Mouse (Mus musculus): Measurements from ENCODE around the gene Mrps9. TPM values are rescaled to one million over a fixed set of nuclear protein-coding genes. Genes with fewer than 3 reads are reported as not detected.
"Not testable (repeated sequence)": the region's sequence is repeated elsewhere in the genome, so short reads cannot be mapped to it uniquely, and the experiment has no call there.

Gene Mrps9
- polyA plus RNA-seq, 1 experiment from 2014 or later, result 36.0 TPM

DNA sequence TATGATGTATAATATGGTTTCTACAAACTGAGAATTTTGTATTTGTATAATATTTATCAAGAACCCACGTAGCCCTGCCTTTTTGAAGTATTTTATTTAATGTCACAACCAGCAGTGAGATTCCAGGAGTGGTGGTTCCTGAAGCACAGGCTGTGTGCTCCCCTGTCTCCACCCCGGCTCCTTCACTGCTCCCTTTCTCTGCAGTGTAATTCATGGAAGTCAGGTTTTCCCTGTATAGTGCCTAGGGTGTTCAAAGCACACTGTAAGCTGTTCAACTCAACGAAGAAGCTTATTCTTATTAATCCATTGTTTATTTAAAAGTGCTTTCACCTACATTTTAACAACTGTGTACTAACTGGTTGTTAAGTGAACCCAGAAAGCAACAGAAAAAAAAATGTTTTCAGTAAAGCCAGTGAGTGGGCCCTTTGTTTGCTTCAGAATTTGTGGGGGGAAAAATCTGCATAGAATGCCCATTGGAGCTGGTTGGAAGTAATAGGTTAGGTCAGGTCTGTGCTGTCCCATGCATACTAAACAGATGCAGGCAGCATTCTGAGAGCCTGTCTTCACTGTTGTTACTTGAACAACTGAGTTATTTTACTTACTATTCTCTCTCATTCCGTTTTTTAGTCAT lies 25.5 kb downstream of the Mrps9 start:
- WGBS, result 46% methylated on average over 4 of the region's 4 CpGs
- no peaks in the 10 kb centered on the region for H3K36me3 ChIP-seq
- no peaks in the 10 kb centered on the region for H3K9me3 ChIP-seq
- H3K9ac ChIP-seq (replicated peaks), result no peak overlapping the region
- H3K4me2 ChIP-seq (replicated peaks), result no peak overlapping the region; the same call in 1 of the 2 replicates
- no peak overlapping the region; the same call in 1 of the 2 replicates for H3K27ac ChIP-seq (replicated peaks)
- H3K27me3 ChIP-seq, result no peaks in the 10 kb centered on the region
- H3K4me1 ChIP-seq, result peaks cover 8% of the 10 kb centered on the region
- H3K4me3 ChIP-seq, result no peak overlapping the region
- ATAC-seq (replicated peaks), result peak; percentile 53; the same call in 1 of the 2 replicates

DNA sequence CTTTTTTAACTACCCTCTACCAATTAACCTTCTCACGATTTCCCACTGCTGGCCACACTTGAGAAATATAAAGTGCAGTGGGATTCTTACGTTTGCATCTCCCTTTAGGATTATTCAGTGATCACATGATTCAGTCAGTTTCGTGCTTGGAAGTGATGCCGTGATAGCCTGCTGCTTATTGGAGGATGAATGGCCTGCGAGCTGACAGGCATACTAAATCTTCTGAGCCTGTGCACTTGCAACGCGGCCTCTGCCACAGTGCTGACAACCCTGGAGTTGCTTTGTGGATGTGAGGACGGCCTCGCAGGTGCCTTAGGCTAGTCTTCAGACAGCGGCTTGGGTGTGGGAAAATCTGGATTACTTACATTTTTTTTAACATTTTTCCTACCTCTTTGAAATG lies 26.2 kb downstream of the Mrps9 start:
- peak overlapping the region; percentile 22; the same call in 1 of the 2 replicates for H3K9ac ChIP-seq (replicated peaks)
- no peaks in the 10 kb centered on the region for H3K9me3 ChIP-seq
- no peaks in the 10 kb centered on the region for H3K27me3 ChIP-seq
- peaks cover 8% of the 10 kb centered on the region for H3K4me1 ChIP-seq
- peak overlapping the region; percentile 22 for H3K4me2 ChIP-seq (replicated peaks)
- H3K27ac ChIP-seq (replicated peaks), result peak overlapping the region; percentile 47
- no peak overlapping the region for H3K4me3 ChIP-seq
- WGBS, result 40% methylated on average over 10 of the region's 10 CpGs
- H3K36me3 ChIP-seq, result no peaks in the 10 kb centered on the region
- peak; percentile 81 for ATAC-seq (replicated peaks)

DNA sequence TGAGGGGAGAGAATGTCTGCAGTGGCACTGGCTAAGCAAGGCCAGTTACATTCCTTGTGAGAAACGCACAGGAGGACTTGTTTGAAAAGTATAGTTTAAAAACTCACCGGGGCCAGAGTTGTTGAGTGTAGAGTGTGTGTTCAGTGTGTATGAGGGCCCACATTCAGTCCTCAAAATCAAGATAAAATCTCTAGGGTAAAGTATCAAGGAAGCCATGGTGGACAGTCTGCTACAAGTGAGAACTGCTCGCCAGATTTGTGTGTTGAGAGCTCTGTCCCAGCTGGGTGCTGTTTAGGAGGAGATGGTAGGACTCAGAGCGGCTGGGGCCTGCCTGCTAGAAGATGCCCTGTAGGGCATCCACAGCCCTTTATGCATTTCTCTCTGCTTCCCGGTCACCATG lies 27.8 kb downstream of the Mrps9 start:
- H3K4me2 ChIP-seq (replicated peaks), result no peak overlapping the region
- H3K4me1 ChIP-seq, result peaks cover 8% of the 10 kb centered on the region
- no peak for ATAC-seq (replicated peaks)
- no peak overlapping the region for H3K27ac ChIP-seq (replicated peaks)
- no peak overlapping the region for H3K9ac ChIP-seq (replicated peaks)
- 92% methylated on average over 5 of the region's 5 CpGs for WGBS
- no peak overlapping the region for H3K4me3 ChIP-seq
- H3K36me3 ChIP-seq, result no peaks in the 10 kb centered on the region
- no peaks in the 10 kb centered on the region for H3K9me3 ChIP-seq
- H3K27me3 ChIP-seq, result no peaks in the 10 kb centered on the region

- no peaks in the 10 kb centered on the region for H3K9me3 ChIP-seq
- ATAC-seq (replicated peaks), result no peak
These were observed 31.2 kb downstream of the Mrps9 start for GRCm38 (mm10) chr1:42882258-42882657.

DNA sequence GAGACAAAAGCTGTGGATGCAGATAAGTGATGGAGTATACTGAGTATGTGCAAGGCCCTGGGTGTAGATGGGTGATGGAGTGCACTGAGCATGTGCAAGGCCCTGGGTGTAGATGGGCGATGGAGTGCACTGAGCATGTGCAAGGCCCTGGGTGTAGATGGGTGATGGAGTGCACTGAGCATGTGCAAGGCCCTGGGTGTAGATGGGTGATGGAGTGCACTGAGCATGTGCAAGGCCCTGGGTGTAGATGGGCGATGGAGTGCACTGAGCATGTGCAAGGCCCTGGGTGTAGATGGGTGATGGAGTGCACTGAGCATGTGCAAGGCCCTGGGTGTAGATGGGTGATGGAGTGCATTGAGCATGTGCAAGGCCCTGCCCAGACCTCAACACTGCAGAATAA lies 32.4 kb downstream of the Mrps9 start:
- ATAC-seq (replicated peaks); H3K4me2 ChIP-seq (replicated peaks); H3K9me3 ChIP-seq; H3K27ac ChIP-seq (replicated peaks); H3K4me3 ChIP-seq; H3K4me1 ChIP-seq; H3K36me3 ChIP-seq; H3K27me3 ChIP-seq; H3K9ac ChIP-seq (replicated peaks): not testable (repeated sequence)
- WGBS, result 100% methylated on average over 2 of the region's 2 CpGs

More at GRCm38 (mm10) chr1:42882258-42882657, 31.2 kb downstream of the Mrps9 start:
- Histone ChIP-seq H3K4me3 (no peak overlapping the region), H3K27ac (replicated peaks) (no peak overlapping the region), H3K9ac (replicated peaks) (no peak overlapping the region), H3K36me3 (no peaks in the 10 kb centered on the region), H3K4me2 (replicated peaks) (no peak overlapping the region), H3K27me3 (no peaks in the 10 kb centered on the region), H3K4me1 (peaks cover 2% of the 10 kb centered on the region; the same call in 1 of the 2 replicates)
- WGBS, result 93% methylated on average over 2 of the region's 2 CpGs

- no peak overlapping the region for H3K4me3 ChIP-seq
- H3K4me1 ChIP-seq, result peaks cover 15% of the 10 kb centered on the region
- 85% methylated on average over 11 of the region's 11 CpGs for WGBS
- H3K36me3 ChIP-seq, result no peaks in the 10 kb centered on the region
- no peaks in the 10 kb centered on the region for H3K9me3 ChIP-seq
- no peak overlapping the region for H3K4me2 ChIP-seq (replicated peaks)
- no peak for ATAC-seq (replicated peaks)
- no peaks in the 10 kb centered on the region for H3K27me3 ChIP-seq
- H3K9ac ChIP-seq (replicated peaks), result no peak overlapping the region
- no peak overlapping the region for H3K27ac ChIP-seq (replicated peaks)
These were observed 36.8 kb downstream of the Mrps9 start for GRCm38 (mm10) chr1:42887835-42888234.

DNA sequence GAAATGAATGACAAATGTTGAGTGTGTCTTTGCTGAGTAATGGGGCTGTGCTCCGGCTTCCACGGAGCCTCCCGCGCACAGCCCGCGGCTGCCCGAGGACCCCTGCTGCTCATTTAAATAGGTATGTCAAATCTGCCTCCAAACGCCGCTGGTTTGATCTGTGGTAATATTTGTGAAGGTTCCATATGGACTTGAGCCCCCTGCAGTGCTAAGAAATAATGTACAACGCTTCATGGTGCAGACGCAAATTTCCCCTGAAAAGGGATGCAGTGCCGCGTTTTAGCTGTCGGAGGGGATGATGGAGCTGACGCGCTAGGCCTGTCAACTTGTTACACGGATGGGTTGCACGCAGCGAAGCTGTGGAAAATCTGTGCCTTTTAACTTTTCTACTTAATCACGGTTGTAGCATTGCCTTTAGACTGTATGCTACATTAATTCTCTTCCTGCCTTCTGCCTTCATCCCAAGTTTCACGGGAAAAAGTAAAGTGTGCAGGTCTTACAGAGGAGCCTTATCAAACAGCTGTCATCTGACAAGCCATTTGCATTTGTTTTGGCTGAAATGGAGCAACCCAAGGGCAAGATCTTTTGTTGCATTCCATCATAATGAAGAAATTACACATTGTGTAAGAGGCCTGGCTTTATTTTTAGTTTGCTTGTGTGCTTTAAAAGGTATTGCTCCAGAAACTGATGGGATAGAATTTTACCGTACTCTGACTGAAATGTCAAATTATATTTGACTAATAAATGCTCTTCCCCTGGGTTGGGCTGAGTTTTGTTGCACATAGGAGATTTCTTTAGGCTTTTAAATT lies 37.7 kb downstream of the Mrps9 start:
- no peaks in the 10 kb centered on the region for H3K9me3 ChIP-seq
- no peak overlapping the region for H3K9ac ChIP-seq (replicated peaks)
- H3K36me3 ChIP-seq, result no peaks in the 10 kb centered on the region
- H3K27me3 ChIP-seq, result no peaks in the 10 kb centered on the region
- H3K4me3 ChIP-seq, result no peak overlapping the region
- H3K4me1 ChIP-seq, result peaks cover 15% of the 10 kb centered on the region
- ATAC-seq (replicated peaks), result peak; percentile 49
- peak overlapping the region; percentile 31 for H3K4me2 ChIP-seq (replicated peaks)
- 20% methylated on average over 22 of the region's 22 CpGs for WGBS
- H3K27ac ChIP-seq (replicated peaks), result 0 out of 2 replicates have a peak overlapping the region, but pooled peaks have one; percentile 48

- 0 out of 2 replicates have a peak overlapping the region, but pooled peaks have one; percentile 48 for H3K27ac ChIP-seq (replicated peaks)
- 15% methylated on average over 7 of the region's 7 CpGs for WGBS
- peaks cover 15% of the 10 kb centered on the region for H3K4me1 ChIP-seq
- no peaks in the 10 kb centered on the region for H3K36me3 ChIP-seq
- H3K27me3 ChIP-seq, result no peaks in the 10 kb centered on the region
- no peak overlapping the region for H3K9ac ChIP-seq (replicated peaks)
- ATAC-seq (replicated peaks), result peak; percentile 74
- no peak overlapping the region for H3K4me3 ChIP-seq
- H3K9me3 ChIP-seq, result no peaks in the 10 kb centered on the region
- H3K4me2 ChIP-seq (replicated peaks), result no peak overlapping the region
These were observed 38.4 kb downstream of the Mrps9 start for GRCm38 (mm10) chr1:42889421-42889887.

GRCm38 (mm10) chr1:42894695-42895094 lies 43.7 kb downstream of the Mrps9 start:
- H3K4me3 ChIP-seq, result no peak overlapping the region
- H3K27me3 ChIP-seq, result no peaks in the 10 kb centered on the region
- peaks cover 15% of the 10 kb centered on the region for H3K36me3 ChIP-seq
- H3K4me2 ChIP-seq (replicated peaks), result no peak overlapping the region
- H3K9ac ChIP-seq (replicated peaks), result no peak overlapping the region
- no peak for ATAC-seq (replicated peaks)
- peaks cover under 1% of the 10 kb centered on the region; the same call in 1 of the 2 replicates for H3K4me1 ChIP-seq
- H3K9me3 ChIP-seq, result no peaks in the 10 kb centered on the region
- H3K27ac ChIP-seq (replicated peaks), result no peak overlapping the region

DNA sequence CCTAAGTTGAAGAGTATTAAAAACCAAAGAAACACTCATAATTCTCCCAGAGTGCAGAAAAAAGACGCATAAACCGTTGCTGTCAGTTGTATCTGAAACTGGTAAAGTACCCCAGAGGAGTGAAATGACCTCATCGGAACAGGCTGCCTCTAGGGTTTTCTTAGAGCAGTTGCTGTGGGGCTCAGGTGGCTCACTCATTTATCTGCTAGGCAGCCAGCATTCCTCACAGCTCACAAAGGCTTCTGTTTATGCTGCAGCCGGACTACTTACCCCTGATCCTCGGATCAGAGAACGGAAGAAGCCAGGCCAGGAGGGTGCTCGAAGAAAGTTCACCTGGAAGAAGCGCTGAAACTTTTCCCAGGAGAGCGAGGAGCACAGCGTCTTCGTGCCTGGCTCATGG lies 54.1 kb downstream of the Mrps9 start:
- H3K36me3 ChIP-seq, result peaks cover 4% of the 10 kb centered on the region; the same call in 1 of the 2 replicates
- H3K4me1 ChIP-seq, result no peaks in the 10 kb centered on the region
- H3K9me3 ChIP-seq, result no peaks in the 10 kb centered on the region
- 82% methylated on average over 11 of the region's 11 CpGs for WGBS
- no peak overlapping the region for H3K4me2 ChIP-seq (replicated peaks)
- no peak overlapping the region for H3K9ac ChIP-seq (replicated peaks)
- H3K27me3 ChIP-seq, result no peaks in the 10 kb centered on the region
- no peak for ATAC-seq (replicated peaks)
- H3K4me3 ChIP-seq, result no peak overlapping the region
- H3K27ac ChIP-seq (replicated peaks), result no peak overlapping the region

DNA sequence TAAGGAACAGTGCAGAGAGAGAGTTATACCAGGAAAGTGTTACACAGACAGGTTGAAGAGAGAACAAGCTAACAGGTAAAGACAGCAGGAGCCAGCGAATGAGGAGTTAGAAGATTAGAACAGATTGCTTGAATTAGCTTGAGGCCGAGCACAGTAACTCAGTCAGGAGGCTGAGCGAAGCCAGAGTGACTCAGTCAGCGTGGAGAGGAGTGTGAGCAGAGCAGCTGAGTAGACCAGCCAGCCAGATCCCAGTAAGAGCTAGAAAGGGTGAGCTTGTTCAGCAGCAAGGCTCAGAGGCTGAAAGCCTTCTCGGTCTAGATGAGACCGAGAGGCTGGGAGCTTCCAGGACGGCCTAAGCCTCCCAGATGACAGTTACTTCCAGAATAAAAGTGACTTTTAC lies 55.7 kb downstream of the Mrps9 start:
- 82% methylated on average over 7 of the region's 7 CpGs for WGBS
- no peaks in the 10 kb centered on the region for H3K4me1 ChIP-seq
- H3K9me3 ChIP-seq, result no peaks in the 10 kb centered on the region
- no peak overlapping the region for H3K4me3 ChIP-seq
- H3K9ac ChIP-seq (replicated peaks), result no peak overlapping the region
- no peak overlapping the region for H3K27ac ChIP-seq (replicated peaks)
- no peak for ATAC-seq (replicated peaks)
- H3K36me3 ChIP-seq, result peaks cover 2% of the 10 kb centered on the region; the same call in 1 of the 2 replicates
- H3K4me2 ChIP-seq (replicated peaks), result no peak overlapping the region
- H3K27me3 ChIP-seq, result no peaks in the 10 kb centered on the region

GRCm38 (mm10) chr1:42907153-42907552 lies 56.1 kb downstream of the Mrps9 start:
- 42% methylated on average over 4 of the region's 4 CpGs for WGBS
- no peak for ATAC-seq (replicated peaks)
- no peak overlapping the region for H3K27ac ChIP-seq (replicated peaks)
- H3K9me3 ChIP-seq, result no peaks in the 10 kb centered on the region
- no peaks in the 10 kb centered on the region for H3K4me1 ChIP-seq
- no peak overlapping the region for H3K4me2 ChIP-seq (replicated peaks)
- H3K27me3 ChIP-seq, result no peaks in the 10 kb centered on the region
- peaks cover 2% of the 10 kb centered on the region; the same call in 1 of the 2 replicates for H3K36me3 ChIP-seq
- no peak overlapping the region for H3K9ac ChIP-seq (replicated peaks)
- H3K4me3 ChIP-seq, result no peak overlapping the region
